Mouse (Mus musculus) inflammation-experienced regulatory T-cells (primary cell): ENCODE measurements around the gene Mrpl11. TPM values are rescaled to one million over a fixed set of nuclear protein-coding genes. Genes with fewer than 3 reads are reported as not detected.

Experiments
- polyA plus RNA-seq, 2 experiments: library from polyadenylated mRNA; unstranded; fragments of 100-300 nt; shearing (Covaris generic); gene quantifications; one replicate each; pipeline ENCODE4 v1.2.1; 2017

Gene Mrpl11
- polyA plus RNA-seq: 10 to 100 TPM; 60.3 to 63.9 TPM

DNA sequence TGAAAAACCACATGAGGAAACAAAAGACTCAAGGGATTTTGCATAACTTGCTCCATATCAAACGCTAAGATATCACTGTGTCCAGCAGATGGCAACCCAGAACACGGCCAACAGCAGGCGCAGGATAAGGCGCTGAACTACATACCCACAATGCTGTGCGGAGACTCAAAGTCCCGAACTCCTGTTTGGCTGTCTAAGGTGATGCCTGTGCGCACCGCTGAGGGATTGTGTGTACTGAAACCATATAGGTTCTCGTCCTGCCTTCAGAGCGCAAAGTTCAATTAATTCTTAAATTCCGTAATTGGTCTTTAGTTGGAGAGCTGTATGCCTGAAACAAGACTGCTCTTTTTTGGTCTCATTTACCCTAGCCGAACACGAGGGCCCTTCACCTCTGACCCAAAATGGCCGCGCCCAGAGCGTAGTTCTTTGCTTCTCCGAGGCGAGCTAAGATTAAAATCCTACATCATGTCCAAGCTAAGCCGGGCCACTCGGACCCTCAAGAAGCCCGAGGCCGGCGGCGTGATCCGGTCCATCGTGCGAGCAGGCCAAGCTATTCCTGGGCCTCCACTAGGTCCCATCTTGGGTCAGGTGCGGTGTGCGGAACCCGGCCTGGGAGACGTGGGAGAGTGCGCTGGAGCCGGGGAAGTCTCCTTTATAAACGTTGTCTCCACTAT is at the start of gene Mrpl11:
Gene Mrpl11 (plus strand): TSS at position 220 of the 674 bp plus-strand sequence.

DNA sequence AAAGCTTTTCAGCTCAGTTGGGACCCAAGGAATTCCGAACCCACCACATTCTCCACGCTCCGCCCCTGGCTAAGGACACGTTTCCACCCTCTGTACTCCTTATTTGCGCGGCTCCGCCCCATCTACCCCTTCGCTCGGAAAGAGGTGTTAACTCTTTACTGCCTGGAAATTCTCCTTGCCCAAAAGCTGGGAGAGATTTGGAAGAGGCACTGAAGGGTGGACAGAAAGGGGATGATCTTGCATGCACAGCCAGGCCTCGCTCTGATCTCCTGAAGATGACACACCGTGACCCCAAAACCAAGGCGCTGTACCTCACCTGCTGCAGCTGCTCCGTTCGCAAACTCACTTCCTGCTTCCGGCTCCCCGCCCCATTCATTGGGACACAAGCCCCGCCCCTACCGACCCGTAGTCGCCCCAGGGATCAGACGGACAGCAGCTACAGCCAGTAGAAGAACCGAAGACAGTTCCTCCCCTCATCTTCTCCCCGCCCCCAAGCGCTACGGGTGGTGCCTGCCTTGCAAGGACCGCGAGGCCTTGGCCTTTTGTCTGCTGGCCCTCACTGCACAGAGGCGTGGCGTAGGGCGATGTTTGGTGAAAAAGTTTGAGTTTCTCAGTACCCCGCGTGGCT is 33.9 kb upstream of the Mrpl11 start, which contains the start of gene Dpp3:
Gene Dpp3 (minus strand): TSS at position 384 of the 628 bp plus-strand sequence.

GRCm38 (mm10) chr19:4942551-4943252 is 19.2 kb upstream of the Mrpl11 start, which contains the start of gene Peli3:
TSS of gene Peli3 (minus strand) at chr19:4943127.

DNA sequence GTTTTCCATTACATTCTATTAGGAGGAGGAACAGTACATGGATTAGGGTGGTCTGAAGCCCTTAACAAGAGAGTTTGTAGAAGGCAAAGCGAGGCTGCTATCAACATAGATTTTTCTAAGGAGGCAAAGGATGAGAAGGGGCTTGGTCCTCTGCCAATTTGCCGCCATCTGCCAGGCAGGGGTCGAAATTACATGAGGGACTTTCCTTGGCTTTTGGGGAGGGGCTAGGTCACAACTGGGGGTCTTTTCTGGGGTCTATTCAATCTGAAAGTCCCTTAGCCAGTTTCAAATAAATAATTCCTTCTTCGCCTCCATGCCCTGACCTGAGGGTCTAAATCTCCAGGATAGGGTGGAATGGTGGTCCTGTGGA is 28.3 kb downstream of the Mrpl11 start, which contains the start of gene Npas4:
Gene Npas4 (minus strand): TSS at position 61 of the 370 bp plus-strand sequence.

Other genes with a start within 250 kb of the Mrpl11 start
- 10 to 100 TPM; 40.8 to 47.0 TPM for gene Rbm4b, start 205.7 kb upstream of the Mrpl11 start, polyA plus RNA-seq
- gene Rbm4, start 168.2 kb upstream of the Mrpl11 start, polyA plus RNA-seq: 10 to 100 TPM; 49.9 to 54.0 TPM
- gene Gm21992, start 150.5 kb upstream of the Mrpl11 start, polyA plus RNA-seq: 10 to 100 TPM; 24.9 to 30.4 TPM
- gene Rbm14, start 150.5 kb upstream of the Mrpl11 start, polyA plus RNA-seq: 10 to 100 TPM; 61.5 to 84.0 TPM
- 100 to 1,000 TPM in 1 of 2 experiments, 10 to 100 TPM in 1; 72.7 to 120 TPM for gene Ccs, start 122.8 kb upstream of the Mrpl11 start, polyA plus RNA-seq
- under 1 TPM in 1 of 2 experiments, not detected in 1; 0.55 TPM for gene Ccdc87, start 122.8 kb upstream of the Mrpl11 start, polyA plus RNA-seq
- gene Ctsf, start 107.0 kb upstream of the Mrpl11 start, polyA plus RNA-seq: 1 to 10 TPM; 4.1 to 6.0 TPM
- gene Actn3, start 84.2 kb upstream of the Mrpl11 start, polyA plus RNA-seq: under 1 TPM in 1 of 2 experiments, not detected in 1; 0.11 TPM
- 1 to 10 TPM; 5.0 to 9.9 TPM for gene Zdhhc24, start 83.5 kb upstream of the Mrpl11 start, polyA plus RNA-seq
- 1 to 10 TPM in 1 of 2 experiments, under 1 TPM in 1; 0.71 to 3.0 TPM for gene Bbs1, start 55.5 kb upstream of the Mrpl11 start, polyA plus RNA-seq
- gene Dpp3, start 33.9 kb upstream of the Mrpl11 start, polyA plus RNA-seq: 100 to 1,000 TPM in 1 of 2 experiments, 10 to 100 TPM in 1; 93.7 to 123 TPM
- 1 to 10 TPM in 1 of 2 experiments, under 1 TPM in 1; 0.70 to 1.9 TPM for gene Peli3, start 19.0 kb upstream of the Mrpl11 start, polyA plus RNA-seq
- gene Npas4, start 28.2 kb downstream of the Mrpl11 start, polyA plus RNA-seq: 1 to 10 TPM; 1.3 to 1.7 TPM
- 1 to 10 TPM; 3.4 TPM for gene Slc29a2, start 61.7 kb downstream of the Mrpl11 start, polyA plus RNA-seq
- gene B4gat1, start 76.7 kb downstream of the Mrpl11 start, polyA plus RNA-seq: 10 to 100 TPM; 13.6 to 15.6 TPM
- 1 to 10 TPM; 2.4 to 8.5 TPM for gene AC124502.3, start 76.7 kb downstream of the Mrpl11 start, polyA plus RNA-seq
- gene Brms1, start 79.2 kb downstream of the Mrpl11 start, polyA plus RNA-seq: 100 to 1,000 TPM; 103 to 106 TPM
- under 1 TPM in 1 of 2 experiments, not detected in 1; 0.08 TPM for gene Rin1, start 88.3 kb downstream of the Mrpl11 start, polyA plus RNA-seq
- gene Cd248, start 105.9 kb downstream of the Mrpl11 start, polyA plus RNA-seq: not detected
- gene Tmem151a, start 123.4 kb downstream of the Mrpl11 start, polyA plus RNA-seq: under 1 TPM; 0.31 to 0.84 TPM
- gene Yif1a, start 126.4 kb downstream of the Mrpl11 start, polyA plus RNA-seq: 10 to 100 TPM; 59.7 to 66.6 TPM
- gene Cnih2, start 136.4 kb downstream of the Mrpl11 start, polyA plus RNA-seq: 1 to 10 TPM; 2.7 to 5.6 TPM
- 100 to 1,000 TPM; 187 to 249 TPM for gene Rab1b, start 144.9 kb downstream of the Mrpl11 start, polyA plus RNA-seq
- 1 to 10 TPM; 5.0 to 8.7 TPM for gene Klc2, start 156.4 kb downstream of the Mrpl11 start, polyA plus RNA-seq